Mouse (Mus musculus) bone marrow macrophage, adult 2 months (primary cell): Measurements from ENCODE around the gene Immp2l.

Experiments
- CTCF ChIP-seq: IDR thresholded peaks from 2 replicates; pipeline ENCODE4 v1.5.1; 2012; ENCODE audit warnings: low read depth, mild to moderate bottlenecking, low read length, moderate library complexity
- POLR2A ChIP-seq: IDR thresholded peaks from 2 replicates; pipeline ENCODE4 v1.6.1; 2012; ENCODE audit warnings: mild to moderate bottlenecking, low read depth, low read length, borderline replicate concordance

GRCm38 (mm10) chr12:41669481-41669880 is 645.6 kb downstream of the Immp2l start:
- TF ChIP-seq CTCF (no peak), POLR2A (no peak)
